9 mouse cellular contexts compared by ENCODE assay signal in genomic region chr11:52420296-52421052, GRCm38 (mm10).
"Had no signal": no experiment of that assay in that cellular context is flagged by ENCODE, and none has a peak within 500 bp of the region (broad histone marks: within the 10 kb centered on the region; RNA-seq: fewer than 3 reads in every experiment).

No protein-coding gene starts in this region.

- H3K4me1 ChIP-seq: liver, embryonic 13.5 days; lung, embryonic 15.5 days had no signal

- H3K27ac ChIP-seq: limb, embryonic 12.5 days; liver, embryonic 13.5 days; lung, embryonic 15.5 days; macrophage; neural tube, embryonic 15.5 days; stomach, embryonic 15.5 days had no signal

- H3K9ac ChIP-seq: liver, embryonic 13.5 days; liver, postnatal 0 days; lung, embryonic 15.5 days; neural tube, embryonic 15.5 days; stomach, embryonic 15.5 days had no signal

- H3K4me2 ChIP-seq: limb, embryonic 12.5 days; liver, embryonic 13.5 days; lung, embryonic 15.5 days; neural tube, embryonic 15.5 days; stomach, embryonic 15.5 days had no signal

- H3K27me3 ChIP-seq: lung, embryonic 15.5 days; stomach, embryonic 15.5 days had no signal

- H3K36me3 ChIP-seq: limb, embryonic 12.5 days; liver, embryonic 13.5 days; lung, embryonic 15.5 days; neural tube, embryonic 15.5 days; stomach, embryonic 15.5 days had no signal

- ATAC-seq: inflammation-experienced regulatory T-cells, adult 6 months; liver, postnatal 0 days had no signal

- H3K4me3 ChIP-seq: limb, embryonic 12.5 days; liver, embryonic 13.5 days; lung, embryonic 15.5 days; myocyte; neural tube, embryonic 15.5 days; stomach, embryonic 15.5 days had no signal

- H3K9me3 ChIP-seq: limb, embryonic 12.5 days; liver, embryonic 13.5 days; lung, embryonic 15.5 days; neural tube, embryonic 15.5 days; stomach, embryonic 15.5 days had no signal
